Mouse (Mus musculus) CH12.LX (cell line): Measurements from ENCODE around the gene Ctnna3. TPM values are rescaled to one million over a fixed set of nuclear protein-coding genes. Genes with fewer than 3 reads are reported as not detected.

ENCODE experiments used
- DNase-seq: peaks from one replicate; pipeline ENCODE4 v3.0.0-alpha.2; 2013; ENCODE audit errors: extremely low read depth
- H3K27ac ChIP-seq: 2 replicates; pipeline ENCODE4 v1.5.1; 2012; ENCODE audit warnings: low read depth, mild to moderate bottlenecking, control low read depth, moderate library complexity; ENCODE audit not compliant: insufficient read depth
- H3K27me3 ChIP-seq: replicated peaks from 2 replicates; pipeline ENCODE3; 2012; ENCODE audit warnings: inconsistent platforms
- H3K36me3 ChIP-seq, 2 experiments: replicated peaks in 1 of 2; 2 replicates each; pipeline versions ENCODE3 to v1.6.1; 2012; ENCODE audit warnings: inconsistent platforms in 1 of 2, low read length in 1 of 2, mild to moderate bottlenecking in 1 of 2, mixed read lengths in 1 of 2, moderate library complexity in 1 of 2; ENCODE audit not compliant: control insufficient read depth in 1 of 2, insufficient read depth in 1 of 2
- H3K4me1 ChIP-seq, 2 experiments: 2 replicates each; pipeline ENCODE4 v1.6.1; 2012; ENCODE audit warnings: inconsistent platforms in 1 of 2, moderate library complexity in 1 of 2; ENCODE audit not compliant: insufficient read depth in 2 of 2, control insufficient read depth in 1 of 2
- H3K4me2 ChIP-seq: 2 replicates; pipeline ENCODE4 v1.6.1; 2012; ENCODE audit warnings: low read depth, mild to moderate bottlenecking, control low read depth; ENCODE audit not compliant: poor library complexity, insufficient read depth, severe bottlenecking
- H3K4me3 ChIP-seq, 3 experiments: fragments of 150-350 bp in 1 of 3; sonication (generic) in 1 of 3; replicated peaks in 1 of 3; 2 replicates each; pipeline versions ENCODE3 to v1.5.1; 2011 to 2012; ENCODE audit warnings: low read depth in 2 of 3, low read length in 2 of 3, mild to moderate bottlenecking in 2 of 3, moderate library complexity in 2 of 3, control low read depth in 1 of 3, improper control_type of control experiment in 1 of 3, inconsistent platforms in 1 of 3, mixed read lengths in 1 of 3; ENCODE audit not compliant: poor library complexity in 1 of 3
- H3K79me2 ChIP-seq: replicated peaks from 2 replicates; pipeline ENCODE4 v1.6.1; 2012; ENCODE audit warnings: mild to moderate bottlenecking, moderate library complexity; ENCODE audit not compliant: control insufficient read depth, poor library complexity, insufficient read depth, severe bottlenecking; ENCODE audit errors: extremely low read depth
- H3K9ac ChIP-seq: 2 replicates; pipeline ENCODE4 v1.6.1; 2012; ENCODE audit warnings: low read depth, mild to moderate bottlenecking, control low read depth, moderate library complexity; ENCODE audit not compliant: insufficient read depth
- H3K9me3 ChIP-seq: replicated peaks from 2 replicates; pipeline ENCODE3; 2012; ENCODE audit warnings: low read length, inconsistent platforms, mixed read lengths
- CHD2 ChIP-seq: IDR thresholded peaks from 2 replicates; pipeline ENCODE4 v1.6.1; 2011; ENCODE audit warnings: low read length, improper control_type of control experiment
- E2F4 ChIP-seq: IDR thresholded peaks from 2 replicates; pipeline ENCODE4 v1.6.1; 2011; ENCODE audit warnings: low read depth, low read length, improper control_type of control experiment; ENCODE audit not compliant: insufficient replicate concordance
- ELF1 ChIP-seq: IDR thresholded peaks from 2 replicates; pipeline ENCODE4 v1.6.1; 2014; ENCODE audit warnings: low read depth, mild to moderate bottlenecking, inconsistent platforms, low read length, improper control_type of control experiment
- EP300 ChIP-seq: IDR thresholded peaks from 2 replicates; pipeline ENCODE4 v1.6.1; 2011; ENCODE audit warnings: low read length, improper control_type of control experiment
- ETS1 ChIP-seq: conservative IDR thresholded peaks from 2 replicates; pipeline ENCODE4 v1.6.1; 2012; ENCODE audit warnings: low read depth, mild to moderate bottlenecking, inconsistent platforms, low read length, improper control_type of control experiment, moderate library complexity
- HCFC1 ChIP-seq: IDR thresholded peaks from 2 replicates; pipeline ENCODE4 v1.6.1; 2012; ENCODE audit warnings: low read depth, mild to moderate bottlenecking, inconsistent platforms, low read length, improper control_type of control experiment
- IRF4 ChIP-seq: IDR thresholded peaks from 2 replicates; pipeline ENCODE4 v1.6.1; 2014; ENCODE audit warnings: low read depth, mild to moderate bottlenecking, inconsistent platforms, low read length, improper control_type of control experiment
- JUND ChIP-seq: conservative IDR thresholded peaks from 2 replicates; pipeline ENCODE4 v1.6.1; 2011; ENCODE audit warnings: low read depth, low read length, improper control_type of control experiment
- KAT2A ChIP-seq: IDR thresholded peaks from 2 replicates; pipeline ENCODE4 v1.6.1; 2012; ENCODE audit warnings: low read length, improper control_type of control experiment, inconsistent platforms; ENCODE audit not compliant: insufficient replicate concordance
- MAZ ChIP-seq: IDR thresholded peaks from 2 replicates; pipeline ENCODE4 v1.6.1; 2012; ENCODE audit warnings: low read depth, mild to moderate bottlenecking, inconsistent platforms, low read length, improper control_type of control experiment, moderate library complexity
- MXI1 ChIP-seq: IDR thresholded peaks from 2 replicates; pipeline ENCODE4 v1.6.1; 2011; ENCODE audit warnings: mild to moderate bottlenecking, low read depth, low read length, improper control_type of control experiment
- MYC ChIP-seq: IDR thresholded peaks from 2 replicates; pipeline ENCODE4 v1.6.1; 2011; ENCODE audit warnings: low read depth, mild to moderate bottlenecking, improper control_type of control experiment, low read length
- NELFE ChIP-seq: IDR thresholded peaks from 2 replicates; pipeline ENCODE4 v1.6.1; 2011; ENCODE audit warnings: low read depth, low read length, improper control_type of control experiment
- PAX5 ChIP-seq: IDR thresholded peaks from 2 replicates; pipeline ENCODE4 v1.6.1; 2012; ENCODE audit warnings: low read length, inconsistent platforms, mixed read lengths
- POLR2AphosphoS2 ChIP-seq: IDR thresholded peaks from 2 replicates; pipeline ENCODE4 v1.6.1; 2011; ENCODE audit warnings: low read depth, low read length, improper control_type of control experiment
- SMC3 ChIP-seq: IDR thresholded peaks from 2 replicates; pipeline ENCODE4 v1.6.1; 2011; ENCODE audit warnings: low read depth, low read length, improper control_type of control experiment
- TBP ChIP-seq: conservative IDR thresholded peaks from 2 replicates; pipeline ENCODE4 v1.6.1; 2011; ENCODE audit warnings: low read depth, low read length, improper control_type of control experiment
- TCF12 ChIP-seq: IDR thresholded peaks from 2 replicates; pipeline ENCODE4 v1.6.1; 2014; ENCODE audit warnings: low read depth, mild to moderate bottlenecking, inconsistent platforms, low read length, improper control_type of control experiment
- UBTF ChIP-seq: IDR thresholded peaks from 2 replicates; pipeline ENCODE4 v1.6.1; 2012; ENCODE audit warnings: low read depth, mild to moderate bottlenecking, inconsistent platforms, low read length, improper control_type of control experiment, moderate library complexity
- USF1 ChIP-seq: IDR thresholded peaks from 2 replicates; pipeline ENCODE4 v1.6.1; 2014; ENCODE audit warnings: low read depth, mild to moderate bottlenecking, inconsistent platforms, low read length, improper control_type of control experiment
- USF2 ChIP-seq: conservative IDR thresholded peaks from 2 replicates; pipeline ENCODE4 v1.6.1; 2011; ENCODE audit warnings: low read depth, low read length, improper control_type of control experiment
- dilution Hi-C: fragments of 300-500 bp; cut with MboI; formaldehyde crosslinking; loops from 2 replicates; pipeline ENCODE4 v1.14.3; 2020; ENCODE audit warnings: low sequenced_read_pairs; ENCODE audit not compliant: extremely low pct_unique_long_range_greater_than_20kb, extremely low pct_ligation_motif_present
- in situ Hi-C: fragments of 300-500 bp; cut with MboI; formaldehyde crosslinking; loops from 3 replicates; pipeline ENCODE4 v1.14.3; 2019; ENCODE audit warnings: low sequenced_read_pairs, low pct_ligation_motif_present, low pct_unique_long_range_greater_than_20kb, mixed read lengths
- polyA plus RNA-seq: library from polyadenylated mRNA; unstranded; fragments of >175 nt; gene quantifications from 2 replicates; pipeline ENCODE4 v1.2.1, GENCODE M21; 2012; ENCODE audit warnings: low read depth; ENCODE audit not compliant: insufficient read length
- total RNA-seq, 2 experiments: library from RNA; depleted of rRNA; stranded (reverse); fragments of 300-350 nt in 1 of 2; fragments of >200 nt in 1 of 2; gene quantifications; 2 replicates each; pipeline ENCODE4 v1.2.3; 2012 to 2014

Gene Ctnna3
- total and polyA plus RNA-seq, 3 experiments = 0.09 TPM; not detected in 2

- Histone ChIP-seq H3K4me2 (no peak overlapping the region), H3K27ac (no peak overlapping the region), H3K79me2 (no peaks in the 10 kb centered on the region), H3K36me3 (no peaks in the 10 kb centered on the region), H3K4me1 (peaks cover 0 to 9% of the 10 kb centered on the region in 2 experiments; a peak in 2 of 4 replicates), H3K27me3 (no peaks in the 10 kb centered on the region), H3K4me3 (no peak overlapping the region), H3K9me3 (no peaks in the 10 kb centered on the region), H3K9ac (no peak overlapping the region)
- DNase-seq = no peak
- dilution Hi-C loops = no loop called here
- in situ Hi-C loops = no loop called here
- TF ChIP-seq MXI1 (no peak), IRF4 (no peak), USF1 (no peak), EP300 (no peak), ELF1 (no peak), MYC (no peak), TCF12 (no peak), USF2 (no peak), HCFC1 (no peak), PAX5 (no peak), KAT2A (no peak), MAZ (no peak), SMC3 (no peak), TBP (no peak), UBTF (no peak), POLR2AphosphoS2 (no peak), ETS1 (no peak), JUND (no peak), E2F4 (no peak), NELFE (no peak)
Observed at GRCm38 (mm10) chr10:63432099-63432498, 2.2 kb downstream of the Ctnna3 start.

- H3K4me2 ChIP-seq = no peak overlapping the region
- H3K9me3 ChIP-seq = no peaks in the 10 kb centered on the region
- in situ Hi-C loops = no loop called here
- H3K27me3 ChIP-seq = no peaks in the 10 kb centered on the region
- H3K9ac ChIP-seq = no peak overlapping the region
- H3K36me3 ChIP-seq = no peaks in the 10 kb centered on the region
- dilution Hi-C loops = no loop called here
- peaks cover 0 to under 1% of the 10 kb centered on the region in 2 experiments; a peak in 1 of 4 replicates for H3K4me1 ChIP-seq
- H3K79me2 ChIP-seq = no peaks in the 10 kb centered on the region
- no peak overlapping the region for H3K27ac ChIP-seq
- TF ChIP-seq MXI1 (no peak), CHD2 (no peak), MAZ (no peak), MYC (no peak)
- H3K4me3 ChIP-seq = no peak overlapping the region
- no peak for DNase-seq
Observed at GRCm38 (mm10) chr10:63432887-63433286, 3.0 kb downstream of the Ctnna3 start.
